Mouse (Mus musculus): ENCODE measurements around the gene Il10rb. TPM values are rescaled to one million over a fixed set of nuclear protein-coding genes. Genes with fewer than 3 reads are reported as not detected.

Gene Il10rb
- polyA plus RNA-seq, 1 experiment from 2014 or later: 6.6 TPM

GRCm38 (mm10) chr16:91448088-91448487 is 42.1 kb downstream of the Il10rb start:
- ATAC-seq (replicated peaks; ENCODE audit: low FRiP score): no peak
- Histone ChIP-seq H3K4me2 (ENCODE audit: low read depth, low read length, severe bottlenecking) (no peak overlapping the region), H3K27ac (ENCODE audit: low read depth, low read length) (no peak overlapping the region), H3K9ac (ENCODE audit: low read length) (no peak overlapping the region), H3K4me1 (replicated peaks; ENCODE audit: control insufficient read depth, insufficient read depth, low read length) (no peaks in the 10 kb centered on the region; the same call in 1 of the 2 replicates), H3K36me3 (ENCODE audit: control insufficient read depth, insufficient read depth, low read length) (no peaks in the 10 kb centered on the region), H3K27me3 (ENCODE audit: control insufficient read depth, insufficient read depth, low read length) (no peaks in the 10 kb centered on the region), H3K9me3 (ENCODE audit: control insufficient read depth, low read length) (no peaks in the 10 kb centered on the region), H3K4me3 (ENCODE audit: low read depth, low read length) (no peak overlapping the region)
- 95% methylated on average over 5 of the region's 5 CpGs for WGBS
- no peak for DNase-seq (ENCODE audit: low spot score)

GRCm38 (mm10) chr16:91448895-91449294 is 42.9 kb downstream of the Il10rb start:
- H3K27ac ChIP-seq (ENCODE audit: low read depth, low read length): no peak overlapping the region
- H3K4me1 ChIP-seq (replicated peaks; ENCODE audit: control insufficient read depth, insufficient read depth, low read length): no peaks in the 10 kb centered on the region; the same call in 1 of the 2 replicates
- H3K9ac ChIP-seq (ENCODE audit: low read length): no peak overlapping the region
- no peak for DNase-seq (ENCODE audit: low spot score)
- H3K36me3 ChIP-seq (ENCODE audit: control insufficient read depth, insufficient read depth, low read length): no peaks in the 10 kb centered on the region
- 83% methylated on average over 7 of the region's 7 CpGs for WGBS
- H3K4me3 ChIP-seq (ENCODE audit: low read depth, low read length): no peak overlapping the region
- no peaks in the 10 kb centered on the region for H3K27me3 ChIP-seq (ENCODE audit: control insufficient read depth, insufficient read depth, low read length)
- no peaks in the 10 kb centered on the region for H3K9me3 ChIP-seq (ENCODE audit: control insufficient read depth, low read length)
- H3K4me2 ChIP-seq (ENCODE audit: low read depth, low read length, severe bottlenecking): no peak overlapping the region
- ATAC-seq (replicated peaks; ENCODE audit: low FRiP score): no peak

- no peak for ATAC-seq (replicated peaks; ENCODE audit: low FRiP score)
- Histone ChIP-seq H3K36me3 (ENCODE audit: control insufficient read depth, insufficient read depth, low read length) (no peaks in the 10 kb centered on the region), H3K9me3 (ENCODE audit: control insufficient read depth, low read length) (no peaks in the 10 kb centered on the region), H3K9ac (ENCODE audit: low read length) (no peak overlapping the region), H3K4me1 (replicated peaks; ENCODE audit: control insufficient read depth, insufficient read depth, low read length) (no peaks in the 10 kb centered on the region; the same call in 1 of the 2 replicates), H3K4me3 (ENCODE audit: low read depth, low read length) (no peak overlapping the region), H3K27ac (ENCODE audit: low read depth, low read length) (no peak overlapping the region), H3K27me3 (ENCODE audit: control insufficient read depth, insufficient read depth, low read length) (no peaks in the 10 kb centered on the region), H3K4me2 (ENCODE audit: low read depth, low read length, severe bottlenecking) (no peak overlapping the region)
- no peak for DNase-seq (ENCODE audit: low spot score)
- 83% methylated on average over 12 of the region's 12 CpGs for whole genome bisulfite sequencing
These were observed 44.4 kb downstream of the Il10rb start for GRCm38 (mm10) chr16:91450137-91451064.

DNA sequence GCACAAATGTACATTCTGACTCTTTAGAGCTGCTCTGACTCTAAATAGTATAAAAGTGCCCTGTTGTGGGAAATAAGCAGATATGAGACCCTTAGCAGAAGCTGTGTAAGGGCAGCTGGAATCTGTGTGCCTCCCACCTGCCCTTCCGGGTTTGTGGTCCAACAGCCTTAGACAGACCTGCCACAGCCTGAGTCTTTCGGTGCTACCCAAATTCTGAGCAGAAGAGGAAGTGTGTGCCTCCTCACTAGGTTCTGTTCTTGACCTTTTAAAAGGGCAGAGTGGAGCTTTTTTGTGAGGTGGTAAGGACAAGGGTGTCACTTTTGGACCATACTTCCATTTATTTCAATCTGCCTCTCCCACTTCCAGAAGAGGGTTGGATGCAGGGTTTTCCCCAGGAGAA is 46.0 kb downstream of the Il10rb start:
- 88% methylated on average over 2 of the region's 2 CpGs for WGBS
- Histone ChIP-seq H3K4me3 (ENCODE audit: low read depth, low read length) (no peak overlapping the region), H3K36me3 (ENCODE audit: control insufficient read depth, insufficient read depth, low read length) (no peaks in the 10 kb centered on the region), H3K27me3 (ENCODE audit: control insufficient read depth, insufficient read depth, low read length) (no peaks in the 10 kb centered on the region), H3K4me2 (ENCODE audit: low read depth, low read length, severe bottlenecking) (no peak overlapping the region), H3K4me1 (replicated peaks; ENCODE audit: control insufficient read depth, insufficient read depth, low read length) (no peaks in the 10 kb centered on the region; the same call in 1 of the 2 replicates), H3K9me3 (ENCODE audit: control insufficient read depth, low read length) (no peaks in the 10 kb centered on the region), H3K27ac (ENCODE audit: low read depth, low read length) (no peak overlapping the region), H3K9ac (ENCODE audit: low read length) (no peak overlapping the region)
- no peak for DNase-seq (ENCODE audit: low spot score)
- ATAC-seq (replicated peaks; ENCODE audit: low FRiP score): no peak

DNA sequence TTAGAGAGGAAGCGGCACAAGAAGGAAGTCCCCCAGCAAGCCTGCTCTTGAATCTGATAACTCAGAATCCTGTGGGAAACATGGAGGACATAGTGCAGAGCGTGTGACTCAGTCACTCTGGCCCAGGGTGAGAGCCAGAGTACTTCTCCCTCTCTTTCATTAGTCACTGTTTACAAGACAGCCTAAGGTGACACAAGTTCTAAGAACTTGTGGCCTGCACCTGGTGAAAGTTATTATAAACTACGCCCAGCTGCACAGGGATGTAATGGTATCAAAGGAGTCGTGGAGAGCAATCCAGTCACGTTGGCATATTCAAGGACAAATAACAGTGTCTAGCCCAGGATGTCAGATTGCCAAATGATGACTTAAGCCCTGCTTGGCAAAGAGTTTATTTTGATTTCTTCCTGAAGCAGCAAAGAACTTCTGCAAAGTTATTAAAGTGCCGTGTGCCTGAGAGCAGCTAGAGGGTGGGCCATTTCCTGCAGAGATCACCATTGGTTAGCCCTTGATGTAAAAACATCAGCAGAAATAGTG is 46.5 kb downstream of the Il10rb start:
- Histone ChIP-seq H3K27me3 (ENCODE audit: control insufficient read depth, insufficient read depth, low read length) (no peaks in the 10 kb centered on the region), H3K9me3 (ENCODE audit: control insufficient read depth, low read length) (no peaks in the 10 kb centered on the region), H3K27ac (ENCODE audit: low read depth, low read length) (no peak overlapping the region), H3K4me2 (ENCODE audit: low read depth, low read length, severe bottlenecking) (no peak overlapping the region), H3K4me3 (ENCODE audit: low read depth, low read length) (no peak overlapping the region), H3K36me3 (ENCODE audit: control insufficient read depth, insufficient read depth, low read length) (no peaks in the 10 kb centered on the region), H3K9ac (ENCODE audit: low read length) (no peak overlapping the region), H3K4me1 (replicated peaks; ENCODE audit: control insufficient read depth, insufficient read depth, low read length) (no peaks in the 10 kb centered on the region)
- DNase-seq (ENCODE audit: low spot score): no peak
- no peak for ATAC-seq (replicated peaks; ENCODE audit: low FRiP score)
- 80% methylated on average over 6 of the region's 6 CpGs for WGBS

DNA sequence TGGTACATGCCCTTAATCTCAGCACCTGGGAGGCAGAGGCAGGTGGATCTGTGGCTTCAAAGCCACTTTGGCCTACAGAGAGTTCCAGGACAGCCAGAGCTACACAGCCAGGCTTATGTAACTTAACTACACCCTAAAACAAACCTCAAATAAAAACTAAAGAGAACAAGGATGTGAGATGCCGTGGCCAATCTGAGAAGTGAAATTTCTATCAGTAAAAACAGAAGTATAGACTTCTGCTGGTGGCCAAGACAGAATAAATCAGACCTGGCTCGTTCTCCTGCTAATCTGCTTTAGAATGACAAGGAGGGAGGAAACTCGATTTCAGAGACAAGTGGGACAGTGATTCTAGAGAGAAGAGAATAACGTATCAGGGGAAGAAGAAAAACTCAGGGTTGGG is 49.9 kb downstream of the Il10rb start:
- H3K27me3 ChIP-seq (ENCODE audit: control insufficient read depth, insufficient read depth, low read length): no peaks in the 10 kb centered on the region
- DNase-seq (ENCODE audit: low spot score): no peak
- H3K9me3 ChIP-seq (ENCODE audit: control insufficient read depth, low read length): no peaks in the 10 kb centered on the region
- H3K27ac ChIP-seq (ENCODE audit: low read depth, low read length): no peak overlapping the region
- no peak overlapping the region for H3K4me3 ChIP-seq (ENCODE audit: low read depth, low read length)
- no peaks in the 10 kb centered on the region for H3K36me3 ChIP-seq (ENCODE audit: control insufficient read depth, insufficient read depth, low read length)
- no peak overlapping the region for H3K4me2 ChIP-seq (ENCODE audit: low read depth, low read length, severe bottlenecking)
- H3K4me1 ChIP-seq (replicated peaks; ENCODE audit: control insufficient read depth, insufficient read depth, low read length): no peaks in the 10 kb centered on the region
- WGBS: 81% methylated on average over 4 of the region's 4 CpGs
- no peak overlapping the region for H3K9ac ChIP-seq (ENCODE audit: low read length)
- no peak for ATAC-seq (replicated peaks; ENCODE audit: low FRiP score)

GRCm38 (mm10) chr16:91458301-91458746 is 52.4 kb downstream of the Il10rb start:
- Histone ChIP-seq H3K4me3 (ENCODE audit: low read depth, low read length) (no peak overlapping the region), H3K9me3 (ENCODE audit: control insufficient read depth, low read length) (no peaks in the 10 kb centered on the region), H3K27me3 (ENCODE audit: control insufficient read depth, insufficient read depth, low read length) (no peaks in the 10 kb centered on the region), H3K27ac (ENCODE audit: low read depth, low read length) (no peak overlapping the region), H3K4me2 (ENCODE audit: low read depth, low read length, severe bottlenecking) (no peak overlapping the region), H3K9ac (ENCODE audit: low read length) (no peak overlapping the region), H3K4me1 (replicated peaks; ENCODE audit: control insufficient read depth, insufficient read depth, low read length) (no peaks in the 10 kb centered on the region), H3K36me3 (ENCODE audit: control insufficient read depth, insufficient read depth, low read length) (no peaks in the 10 kb centered on the region)
- DNase-seq (ENCODE audit: low spot score) (no peak), ATAC-seq (replicated peaks; ENCODE audit: low FRiP score) (no peak)
- WGBS: 88% methylated on average over 21 of the region's 21 CpGs

GRCm38 (mm10) chr16:91458976-91459375 is 53.0 kb downstream of the Il10rb start:
- Histone ChIP-seq H3K4me3 (ENCODE audit: low read depth, low read length) (no peak overlapping the region), H3K4me2 (ENCODE audit: low read depth, low read length, severe bottlenecking) (no peak overlapping the region), H3K9ac (ENCODE audit: low read length) (no peak overlapping the region), H3K9me3 (ENCODE audit: control insufficient read depth, low read length) (no peaks in the 10 kb centered on the region), H3K4me1 (replicated peaks; ENCODE audit: control insufficient read depth, insufficient read depth, low read length) (no peaks in the 10 kb centered on the region), H3K27me3 (ENCODE audit: control insufficient read depth, insufficient read depth, low read length) (no peaks in the 10 kb centered on the region), H3K27ac (ENCODE audit: low read depth, low read length) (no peak overlapping the region), H3K36me3 (ENCODE audit: control insufficient read depth, insufficient read depth, low read length) (no peaks in the 10 kb centered on the region)
- WGBS: 48% methylated on average over 5 of the region's 5 CpGs
- no peak for DNase-seq (ENCODE audit: low spot score)
- ATAC-seq (replicated peaks; ENCODE audit: low FRiP score): no peak

Data from forebrain, embryonic 11.5 days (tissue).